Mouse (Mus musculus) frontal cortex, postnatal 10 days (tissue): Measurements from ENCODE around the gene Acsl1.

Experiments
- DNase-seq, 2 experiments: peaks; one replicate each; pipeline ENCODE4 v3.0.0; 2022; ENCODE audit warnings: low spot score in 2 of 2, mixed read lengths in 1 of 2

Gene Acsl1

DNA sequence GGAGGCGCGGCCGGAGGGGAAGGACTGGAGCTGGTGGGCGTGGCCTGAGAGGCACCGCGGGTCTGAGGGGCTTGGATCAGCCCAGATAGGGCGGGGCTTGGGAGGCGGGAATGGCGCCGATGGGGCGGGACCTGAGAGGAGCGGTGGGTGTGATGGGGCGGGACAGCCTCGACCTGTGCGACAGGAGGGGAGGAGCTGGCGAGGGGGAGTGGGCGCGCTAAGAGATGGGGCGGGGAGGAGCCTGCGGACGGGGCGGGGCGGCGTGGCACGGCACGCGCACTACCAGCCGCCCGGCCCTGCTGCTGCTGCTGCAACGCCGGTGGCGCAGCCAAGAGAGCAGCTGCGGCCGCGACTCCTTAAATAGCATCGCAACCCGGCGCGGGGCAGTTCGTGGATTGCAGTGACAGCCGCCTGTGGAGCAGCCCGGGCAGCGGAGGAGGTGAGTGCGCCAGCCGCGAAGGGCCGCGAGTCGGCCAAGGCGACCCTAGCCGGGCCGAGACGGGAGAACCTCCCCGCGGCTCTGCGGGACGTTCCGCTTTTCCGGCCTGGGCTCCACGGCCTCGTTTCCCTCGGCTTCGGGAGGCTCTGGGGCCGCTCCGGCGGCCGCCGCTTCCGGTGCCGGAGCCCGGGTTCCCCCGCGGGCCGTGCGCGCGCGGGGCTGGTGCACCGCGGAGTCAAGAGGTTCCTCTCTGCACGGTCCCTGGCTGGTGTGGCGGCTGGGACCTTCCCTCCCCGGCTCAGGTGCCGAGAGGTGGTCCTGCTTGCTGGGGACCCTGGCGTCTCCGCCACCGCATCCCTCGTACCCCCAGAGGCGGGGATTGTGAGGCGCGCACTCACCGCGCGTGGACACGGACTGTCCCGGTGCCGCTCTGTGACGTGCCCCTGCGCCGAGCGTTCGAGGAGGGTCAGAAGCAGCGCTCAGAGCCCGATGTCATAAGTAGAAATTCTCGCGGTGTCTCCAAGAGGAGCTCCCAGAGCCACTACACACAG is at the start of gene Acsl1:
Gene Acsl1, plus strand, starts transcription at position 246 of the 990 bp plus-strand sequence.
- DNase-seq: peak; percentile 94 to 97

DNA sequence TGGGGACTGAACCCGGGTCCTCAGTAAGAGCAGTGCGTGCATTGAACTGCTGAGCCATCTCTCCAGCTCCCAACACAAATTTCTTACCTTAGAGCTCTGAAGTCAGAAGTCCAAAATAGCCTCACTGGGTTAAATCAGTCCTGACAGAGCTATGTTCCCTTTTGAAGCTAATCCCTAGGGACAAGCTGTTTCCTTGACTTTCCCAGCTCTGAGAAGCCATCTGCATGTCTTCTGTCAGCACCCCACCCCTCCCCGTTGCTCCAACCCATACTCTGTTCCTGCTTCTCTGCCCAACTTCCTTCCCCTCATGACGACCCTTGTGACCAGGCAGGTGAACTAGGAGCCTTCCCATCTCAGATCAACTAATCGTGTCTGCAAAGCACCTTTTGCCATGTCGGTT is 49.3 kb upstream of the Acsl1 start:
- no peak for DNase-seq

DNA sequence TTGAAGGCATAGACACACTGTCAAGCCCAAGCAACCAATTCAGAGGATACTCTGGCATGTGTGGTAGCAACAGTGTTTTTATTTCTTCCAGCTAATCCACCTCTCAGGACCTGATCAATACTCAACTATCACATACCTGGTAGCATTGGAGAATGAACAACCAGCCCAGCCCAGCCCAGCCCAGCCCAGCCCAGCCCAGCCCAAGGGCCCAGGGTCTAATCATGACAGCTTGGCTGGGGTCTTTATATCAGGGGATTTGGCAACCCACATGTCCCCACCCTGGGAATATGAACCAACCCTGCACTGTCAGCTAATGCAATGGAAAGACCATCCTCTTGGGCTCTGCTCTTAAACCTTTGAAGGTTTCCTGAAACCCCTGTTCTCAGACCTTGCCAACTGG is 42.9 kb upstream of the Acsl1 start:
- DNase-seq: no peak

DNA sequence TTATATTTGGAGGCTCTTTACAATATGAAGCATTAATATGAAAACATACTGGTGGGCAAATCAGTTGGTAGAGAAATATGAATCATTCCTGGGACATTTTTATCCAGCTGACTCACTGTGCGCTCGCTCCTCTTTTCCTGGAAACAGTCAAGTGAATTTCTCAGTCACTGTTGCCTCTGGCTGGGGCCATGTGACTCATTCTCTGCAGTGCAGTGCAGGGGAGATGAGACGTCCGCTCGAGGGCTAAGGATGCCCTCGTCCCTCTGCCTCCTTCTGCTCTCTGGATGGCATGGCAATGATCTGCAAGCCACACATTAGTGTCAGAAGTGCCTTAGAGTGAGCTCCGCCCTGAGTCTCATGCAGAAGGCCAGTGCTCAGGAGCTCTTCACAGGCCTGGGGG is 41.0 kb upstream of the Acsl1 start:
- peak in 1 of 2 experiments; percentile 10 for DNase-seq

DNA sequence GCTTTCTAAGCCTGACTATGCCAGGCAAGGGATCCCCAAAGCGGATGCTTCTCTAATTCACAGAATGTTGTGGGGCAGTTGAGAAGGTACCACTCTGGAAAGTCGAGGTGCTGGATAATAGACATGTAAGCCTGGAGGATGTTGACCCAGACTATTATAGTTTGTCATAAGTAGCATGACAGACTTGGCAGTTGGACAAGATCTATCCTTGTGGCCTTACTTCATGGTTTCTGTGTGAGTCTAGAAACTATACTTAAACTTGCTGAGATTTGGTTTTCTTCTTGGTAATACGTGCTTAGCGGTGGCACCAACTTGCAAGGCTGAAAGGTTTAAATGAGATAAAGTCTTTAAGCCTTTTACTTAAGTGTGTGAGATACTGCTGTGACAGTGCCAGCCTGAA is 38.9 kb upstream of the Acsl1 start:
- DNase-seq: no peak

DNA sequence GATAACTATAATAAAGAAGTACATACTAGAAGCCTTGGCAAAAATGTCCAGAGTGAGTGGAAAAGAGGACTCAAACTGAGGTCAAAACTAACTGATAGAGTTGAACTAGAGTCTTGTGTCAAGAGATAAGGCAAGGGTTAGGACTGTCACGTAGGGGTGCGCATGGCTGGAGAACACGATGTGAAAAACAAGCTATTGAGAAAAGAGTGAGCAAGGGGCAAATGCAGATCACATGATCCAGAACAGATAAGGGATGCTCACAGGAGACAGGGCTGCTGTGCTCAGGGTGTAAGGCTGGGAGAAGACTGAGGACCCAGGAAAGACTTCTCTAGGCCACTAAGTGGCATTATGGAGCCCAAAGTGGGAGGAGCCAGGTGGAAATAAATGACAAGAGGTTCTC is 38.3 kb upstream of the Acsl1 start:
- no peak for DNase-seq

DNA sequence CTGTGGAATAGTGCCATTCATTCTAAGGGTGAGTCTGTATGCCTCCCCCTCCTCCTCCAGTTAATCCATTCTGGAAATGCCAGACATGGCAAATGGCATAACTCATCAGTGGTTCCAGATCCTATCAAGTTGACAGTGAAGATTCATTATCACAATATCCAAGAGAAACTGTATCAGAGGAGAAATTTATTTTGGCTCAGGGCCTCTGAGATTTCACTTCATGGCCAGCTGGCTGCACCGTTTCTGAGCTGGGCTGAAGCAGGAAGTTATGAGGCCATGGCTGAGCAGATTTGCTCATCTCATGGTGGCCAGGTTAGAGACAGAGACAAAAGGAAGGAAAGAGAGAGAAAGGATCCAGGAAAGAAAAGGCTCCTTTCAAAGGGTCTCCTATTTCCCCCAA is 37.2 kb upstream of the Acsl1 start:
- DNase-seq: no peak

DNA sequence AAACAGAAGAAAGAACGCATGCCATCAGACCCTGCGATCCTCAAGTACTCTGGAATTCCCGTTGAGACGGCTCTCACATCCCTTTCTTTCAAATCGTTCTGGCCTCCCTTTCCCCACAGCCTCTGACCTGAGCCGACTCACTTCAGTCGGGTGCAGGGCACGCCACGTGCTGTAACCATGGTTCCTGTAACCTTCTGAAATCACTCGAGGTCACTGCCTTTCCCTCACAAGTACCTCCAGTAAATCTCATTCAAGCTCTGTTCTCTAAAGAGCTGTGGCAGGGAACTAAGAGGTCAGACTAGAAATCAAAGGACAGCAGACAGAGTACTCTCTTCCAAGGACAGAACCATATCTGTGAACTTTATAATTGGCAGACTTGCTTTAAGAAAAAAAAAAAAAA is 32.3 kb upstream of the Acsl1 start:
- DNase-seq: no peak

DNA sequence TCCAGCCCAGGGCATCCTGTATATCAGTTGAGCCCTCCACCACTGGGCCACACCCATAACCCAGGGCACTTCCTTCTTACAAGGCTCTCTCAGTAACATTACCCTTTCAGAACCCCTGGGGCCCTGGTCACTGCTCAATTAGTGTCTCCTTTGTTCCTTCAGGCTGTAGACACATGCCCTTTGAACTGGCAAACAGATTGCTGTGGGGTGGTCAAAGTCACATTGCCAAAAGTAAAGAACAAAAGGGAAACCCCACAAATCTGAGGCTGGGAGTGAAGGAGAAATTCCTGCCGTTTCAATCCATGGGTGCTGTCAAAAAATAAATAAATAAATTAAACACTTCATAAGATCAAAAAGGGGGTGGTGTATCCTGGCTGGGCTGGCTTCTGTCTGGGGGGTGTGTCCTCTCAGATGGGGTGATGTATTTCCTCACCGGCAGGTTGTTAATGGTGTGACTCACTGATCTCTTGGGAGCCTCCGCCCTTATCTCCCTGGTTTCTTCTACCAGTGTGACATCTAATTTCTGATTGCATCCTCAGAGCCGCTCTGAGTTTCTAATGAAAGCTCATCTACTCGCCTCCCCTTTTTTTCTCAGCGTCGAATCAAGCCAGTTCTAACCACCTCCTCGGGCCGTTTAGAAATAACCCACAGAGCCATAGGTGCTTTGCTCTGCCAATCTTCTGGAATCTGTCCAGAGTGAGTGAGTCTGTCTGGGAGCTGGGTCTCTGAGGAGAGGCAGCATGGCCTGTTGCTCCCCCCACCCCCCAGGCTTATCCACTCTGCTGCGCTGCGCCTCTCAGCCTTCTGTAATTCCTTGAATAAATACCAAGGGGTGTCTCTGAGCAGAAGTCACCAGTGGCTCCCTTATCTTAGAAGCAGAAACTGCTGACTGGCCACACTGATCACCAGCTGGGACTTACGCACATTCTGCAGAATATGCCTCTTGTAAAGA is 24.6 kb upstream of the Acsl1 start:
- no peak for DNase-seq

DNA sequence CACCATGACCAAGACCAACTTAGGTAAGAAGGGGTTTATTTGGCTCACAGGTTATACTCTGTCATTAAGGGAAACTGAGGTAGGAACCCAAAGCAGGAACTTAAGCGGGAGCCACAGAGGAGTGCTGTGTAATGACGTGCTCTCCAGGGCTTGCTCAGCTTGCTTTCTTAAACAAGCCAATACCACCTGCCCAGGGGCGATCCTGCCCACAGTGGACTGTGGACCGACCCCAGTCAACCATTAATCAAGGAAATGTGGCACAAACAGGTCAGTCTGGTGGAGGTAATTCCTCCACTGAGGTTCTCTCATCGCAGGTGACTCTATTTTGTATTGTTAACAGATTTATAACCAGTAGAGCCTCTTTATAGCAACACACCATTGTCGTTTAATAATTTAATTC is 23.5 kb upstream of the Acsl1 start:
- DNase-seq: no peak

DNA sequence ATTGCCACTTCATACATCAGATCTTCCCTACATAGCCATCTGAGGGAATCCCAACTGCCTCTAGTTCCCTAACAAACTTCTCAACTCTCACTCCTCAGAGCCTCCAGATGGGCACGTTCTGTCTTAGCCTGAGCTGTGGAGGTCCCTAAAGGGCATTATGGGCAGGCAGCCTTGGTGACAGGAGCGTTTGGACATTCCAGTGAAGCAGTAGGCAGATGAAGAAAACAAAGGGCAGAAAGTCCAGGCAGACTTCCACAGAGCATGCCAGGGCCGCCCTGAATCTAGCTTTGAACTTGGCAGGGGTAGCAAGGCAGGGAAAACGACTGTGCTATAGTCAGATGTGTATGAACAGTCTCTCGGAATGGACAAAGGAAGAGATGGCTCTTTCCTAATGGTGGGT is 22.2 kb upstream of the Acsl1 start:
- no peak for DNase-seq

DNA sequence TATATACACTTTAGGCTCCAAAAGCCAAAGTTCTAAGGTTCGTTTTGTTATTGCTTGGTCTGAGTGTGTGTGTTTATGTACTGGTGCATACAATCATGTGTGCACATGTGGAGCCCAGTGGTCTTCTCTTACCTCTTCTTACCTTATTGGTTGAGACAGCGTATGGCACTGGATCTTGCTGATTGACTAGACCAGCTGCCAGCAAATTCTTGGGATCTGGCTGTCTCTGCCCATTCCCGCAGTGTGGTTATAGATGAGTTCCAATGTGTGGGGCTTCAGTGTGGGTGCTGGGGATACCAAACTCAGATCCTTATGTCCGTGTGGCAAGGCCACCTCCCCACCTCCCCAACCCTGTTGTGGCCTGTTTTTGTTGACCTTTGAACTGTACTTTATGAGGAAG is 21.8 kb upstream of the Acsl1 start:
- no peak for DNase-seq

DNA sequence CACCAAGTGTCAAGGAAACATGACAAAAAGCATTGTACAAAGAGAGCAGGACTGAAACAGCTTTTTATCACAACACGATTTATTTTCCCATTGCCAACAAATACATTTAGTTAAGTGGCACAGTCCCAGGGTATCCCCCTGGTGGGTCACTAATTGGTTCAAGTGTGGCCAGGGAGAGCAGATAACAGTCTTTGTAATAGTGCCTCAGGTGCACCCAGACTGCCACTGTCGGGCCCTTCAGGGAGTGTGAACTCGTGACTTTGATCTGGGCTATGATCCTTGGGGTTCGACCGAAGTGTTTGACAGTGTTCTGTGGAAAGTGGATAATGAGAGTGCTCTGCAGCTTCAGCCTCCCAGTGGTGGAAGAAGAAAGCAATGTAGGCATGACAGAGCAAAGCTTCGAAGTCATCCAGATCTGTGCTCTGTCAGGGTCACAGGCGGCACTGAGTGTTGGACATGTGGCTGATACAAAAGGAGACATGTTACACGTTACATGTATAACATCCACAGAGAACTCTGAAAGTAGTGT is 21.1 kb upstream of the Acsl1 start:
- DNase-seq: no peak

DNA sequence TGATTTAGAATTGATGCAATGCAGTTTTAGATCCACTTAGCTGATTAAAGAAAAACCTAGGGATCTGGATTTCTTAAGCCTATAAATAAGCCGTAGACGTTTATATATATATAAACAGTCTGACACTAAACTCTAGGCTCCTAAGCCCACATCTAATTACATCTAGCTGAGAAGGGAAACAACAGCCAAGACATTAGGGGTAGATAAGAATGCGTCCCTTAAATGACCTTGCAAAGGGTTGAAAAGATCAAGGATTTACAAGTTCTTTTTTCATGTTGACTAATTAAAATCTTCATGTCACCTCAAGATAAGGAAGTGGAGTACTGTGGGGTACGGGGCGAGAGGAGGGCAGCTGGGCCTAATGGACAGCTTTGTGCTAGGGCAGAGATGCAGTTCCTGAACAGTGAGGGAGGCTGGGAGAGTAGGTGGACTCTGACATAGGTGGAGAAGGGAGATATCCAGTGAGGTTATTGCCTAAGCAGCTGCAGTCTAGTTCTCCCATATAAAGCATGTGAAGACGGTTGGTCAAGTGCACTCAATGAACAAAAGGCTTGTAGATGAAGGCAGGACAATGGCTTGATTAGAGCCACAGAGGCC is 12.5 kb upstream of the Acsl1 start:
- no peak for DNase-seq

DNA sequence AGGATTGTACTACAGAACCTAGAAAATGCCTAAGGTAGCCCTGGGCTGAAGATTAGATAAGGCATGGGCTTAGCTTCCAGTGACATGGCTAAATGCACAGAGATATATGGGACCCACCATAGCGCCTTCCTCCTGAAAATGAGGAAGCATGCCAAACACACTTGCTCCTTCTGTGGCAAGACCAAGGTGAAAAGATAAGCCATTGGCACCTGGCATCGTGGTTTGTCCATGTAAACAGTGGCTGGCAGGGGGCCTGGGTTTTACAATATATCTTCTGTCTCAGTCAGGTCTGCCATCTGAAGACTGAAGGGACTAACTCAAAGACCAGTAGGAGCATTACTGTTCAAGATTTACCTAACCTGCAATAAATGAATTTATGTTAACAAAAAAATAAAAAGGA is 2.4 kb upstream of the Acsl1 start:
- DNase-seq: no peak

DNA sequence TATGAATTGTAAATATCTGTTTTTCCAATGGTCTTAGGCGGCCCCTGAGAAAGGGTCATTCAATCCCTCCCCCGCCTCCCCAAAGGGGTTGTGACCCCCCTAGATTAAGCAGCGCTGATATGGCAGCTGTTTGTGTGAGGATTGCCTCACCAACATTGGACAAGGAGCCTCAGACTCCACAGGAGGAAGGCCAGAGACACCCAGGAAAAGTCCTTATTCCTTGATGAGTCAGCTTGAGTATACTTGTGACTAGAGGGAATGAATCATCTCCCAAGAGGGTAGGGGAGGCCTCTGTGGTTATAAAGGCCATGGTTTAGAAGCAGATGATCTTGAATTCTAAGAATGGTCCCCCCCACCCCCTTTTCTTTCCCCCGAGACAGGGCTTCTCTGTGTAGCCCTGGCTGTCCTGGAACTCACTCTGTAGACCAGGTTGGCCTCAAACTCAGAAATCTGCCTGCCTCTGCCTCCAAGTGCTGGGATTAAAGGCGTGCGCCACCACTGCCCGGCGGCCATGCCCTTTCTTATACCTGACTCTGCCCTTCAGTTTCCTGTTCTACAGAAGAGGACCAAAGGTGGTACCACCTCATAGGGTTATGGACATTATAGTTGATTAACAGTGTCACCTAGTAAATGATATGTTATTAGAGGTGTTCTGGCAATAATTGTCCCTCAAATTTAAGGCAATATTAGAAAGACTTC is 1.6 kb upstream of the Acsl1 start:
- DNase-seq: no peak

DNA sequence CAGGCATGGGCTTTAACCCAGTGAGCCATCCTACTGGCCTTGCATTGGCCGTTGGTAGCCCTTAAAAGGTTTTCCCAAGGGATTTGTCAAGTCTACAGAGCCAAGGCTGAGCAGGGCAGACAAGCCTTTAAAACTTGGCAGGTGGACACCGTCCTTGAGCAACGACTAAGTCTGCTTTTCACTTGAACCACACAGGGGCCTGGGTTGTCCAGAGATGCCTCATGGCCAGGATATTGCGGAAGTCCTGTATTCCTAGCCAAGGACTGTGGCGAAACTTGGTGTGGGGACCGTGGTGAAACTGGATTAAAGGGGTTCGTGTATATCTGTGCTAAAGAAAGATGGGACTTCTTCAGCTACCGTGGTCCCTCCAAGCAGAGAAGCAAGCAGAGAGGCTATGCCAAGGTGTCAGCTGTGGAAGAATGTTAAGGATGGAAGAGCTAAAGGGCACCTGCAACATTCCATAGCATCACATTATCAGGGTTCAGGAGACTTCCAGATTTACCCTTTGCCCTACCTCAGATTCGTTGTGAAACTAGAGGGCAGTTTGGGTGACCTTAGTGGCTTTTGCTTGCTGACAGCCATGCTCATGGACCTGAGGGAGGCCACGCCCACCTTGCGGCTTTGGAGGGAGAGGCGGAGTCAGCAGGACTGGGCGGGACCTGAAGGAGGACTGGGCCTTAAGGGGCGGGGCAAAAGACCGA is 596 bp upstream of the Acsl1 start:
- no peak for DNase-seq

DNA sequence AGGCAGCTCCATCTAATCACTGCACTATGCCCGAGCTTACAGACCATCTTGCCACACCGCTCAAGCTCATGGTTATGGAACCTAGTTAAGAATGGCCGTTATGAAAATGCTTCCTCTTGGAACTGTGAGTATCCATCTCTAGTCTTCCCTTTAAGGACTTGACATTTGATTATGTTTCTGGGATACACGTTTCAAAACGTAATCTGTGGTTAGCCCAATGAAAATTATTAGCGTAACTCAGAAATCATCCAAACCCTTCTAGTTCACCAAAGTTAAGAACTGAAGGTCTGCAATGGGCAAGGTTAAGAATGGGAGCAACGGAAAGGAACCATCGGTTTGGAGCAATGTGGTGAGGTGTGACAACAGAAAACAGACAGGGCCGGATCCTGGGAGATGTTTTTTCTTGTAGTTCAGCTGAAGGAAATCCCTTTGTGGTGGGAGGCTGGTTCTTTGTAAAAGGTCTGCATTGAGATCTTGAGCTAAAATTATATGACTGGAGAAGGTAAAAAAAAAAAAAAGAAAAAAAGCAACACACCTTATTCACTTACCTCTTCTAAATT is 1.2 kb downstream of the Acsl1 start:
- no peak for DNase-seq

DNA sequence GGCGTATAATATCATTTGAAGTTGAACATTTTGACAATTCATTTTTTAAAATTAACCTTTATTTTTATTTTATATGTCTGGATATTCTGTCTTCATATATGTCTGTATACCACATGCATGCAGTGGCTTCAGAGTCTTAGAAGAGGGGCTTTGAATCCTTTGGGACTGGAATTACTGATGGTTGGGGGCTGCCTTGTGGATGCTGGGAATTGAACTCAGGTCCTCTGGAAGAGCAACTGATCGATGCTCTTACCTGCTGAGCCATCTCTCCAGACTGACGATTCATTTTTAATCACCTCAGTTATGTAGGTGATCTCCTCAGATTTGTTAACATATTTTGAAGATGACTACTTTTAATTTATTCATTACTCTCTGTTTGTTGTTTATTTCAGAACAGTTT is 3.3 kb downstream of the Acsl1 start:
- no peak for DNase-seq

DNA sequence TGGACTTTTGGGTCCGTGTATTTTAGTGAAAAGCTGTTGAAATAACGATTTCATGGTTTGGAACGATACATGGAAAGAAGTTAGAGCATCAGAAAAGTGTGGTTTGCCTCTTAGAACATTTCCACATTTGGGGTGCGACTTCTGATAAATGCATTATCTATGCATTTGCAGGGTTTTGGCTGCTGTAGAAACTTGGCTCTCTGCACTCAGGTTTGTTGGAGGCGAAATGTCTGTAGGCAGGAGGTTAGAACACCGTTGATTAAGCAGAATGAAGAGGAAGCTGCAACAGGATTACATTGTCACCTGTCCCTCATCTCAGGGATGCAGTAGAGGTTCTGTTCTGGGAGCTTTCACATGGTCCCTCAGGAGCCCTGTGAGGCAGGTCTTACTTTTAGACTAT is 3.8 kb downstream of the Acsl1 start:
- DNase-seq: no peak
